Mouse (Mus musculus): Measurements from ENCODE around the gene Gm5901. TPM values are rescaled to one million over a fixed set of nuclear protein-coding genes. Genes with fewer than 3 reads are reported as not detected.
"Not testable (repeated sequence)": the region's sequence is repeated elsewhere in the genome, so short reads cannot be mapped to it uniquely, and the experiment has no call there.

Gm5901 gene
- not detected in 2 replicates for polyA plus RNA-seq (2016; fragmentation: Nextera tagmentation; extraction: Ambion mirVana)

DNA sequence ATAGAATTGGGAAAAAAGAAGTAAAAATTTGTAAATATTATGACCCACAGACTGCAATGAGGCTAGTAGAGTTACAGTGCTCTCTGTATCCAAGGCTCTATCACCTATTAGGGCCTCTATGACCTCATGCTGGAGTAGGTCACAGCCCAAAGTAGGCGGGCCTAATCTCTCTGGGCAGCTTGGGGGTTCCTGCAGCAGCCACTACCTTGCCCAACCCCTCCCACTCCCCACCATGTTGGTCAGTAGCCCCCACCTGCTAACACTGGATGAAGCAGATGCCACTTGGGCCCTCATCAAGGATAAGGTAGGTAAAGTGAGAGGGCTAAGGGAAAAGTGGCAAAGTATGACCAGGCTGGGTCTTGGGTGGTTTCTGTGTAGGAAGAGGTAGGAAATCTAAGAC is at the start of gene Gm5901:
TSS of gene Gm5901 (plus strand) at position 173 of the 400 bp plus-strand sequence.
- DNase-seq (ENCODE audit: low spot score), result no peak
- H3K9me3 ChIP-seq, result no peaks in the 10 kb centered on the region
- no peaks in the 10 kb centered on the region for H3K4me1 ChIP-seq
- WGBS, result 68% methylated on average over 1 of the region's 1 CpGs
- H3K36me3 ChIP-seq, result peaks cover 43% of the 10 kb centered on the region
- H3K27me3 ChIP-seq (ENCODE audit: insufficient read depth, poor library complexity, severe bottlenecking), result no peaks in the 10 kb centered on the region
- H3K27ac ChIP-seq, result no peak within 1 kb of the TSS
- no peak within 1 kb of the TSS for H3K4me3 ChIP-seq

DNA sequence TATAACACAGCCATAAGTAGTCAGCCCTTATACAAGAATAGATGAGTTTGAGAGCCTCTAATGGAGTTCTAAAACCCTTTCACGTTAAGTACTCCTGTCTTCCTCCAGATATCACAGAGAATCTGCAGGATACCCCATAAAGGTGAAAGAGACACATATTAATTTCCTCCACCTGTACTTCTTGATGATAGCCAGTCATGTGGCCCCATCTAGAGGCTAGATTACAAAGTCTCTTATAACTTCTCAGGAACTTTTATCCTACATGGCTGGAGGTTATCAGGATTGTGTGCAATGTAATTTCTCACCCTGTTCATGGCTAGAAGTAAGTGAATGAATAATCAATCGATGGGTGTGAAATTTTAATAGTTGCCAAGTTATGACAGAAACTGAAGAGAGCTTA is 49.5 kb upstream of the Gm5901 start:
- H3K4me3 ChIP-seq, result no peak overlapping the region
- DNase-seq (ENCODE audit: low spot score), result no peak
- no peak overlapping the region for H3K27ac ChIP-seq
- no peaks in the 10 kb centered on the region for H3K4me1 ChIP-seq
- H3K27me3 ChIP-seq (ENCODE audit: insufficient read depth, poor library complexity, severe bottlenecking), result no peaks in the 10 kb centered on the region
- WGBS, result 68% methylated on average over 2 of the region's 2 CpGs
- H3K36me3 ChIP-seq, result no peaks in the 10 kb centered on the region
- H3K9me3 ChIP-seq, result no peaks in the 10 kb centered on the region

DNA sequence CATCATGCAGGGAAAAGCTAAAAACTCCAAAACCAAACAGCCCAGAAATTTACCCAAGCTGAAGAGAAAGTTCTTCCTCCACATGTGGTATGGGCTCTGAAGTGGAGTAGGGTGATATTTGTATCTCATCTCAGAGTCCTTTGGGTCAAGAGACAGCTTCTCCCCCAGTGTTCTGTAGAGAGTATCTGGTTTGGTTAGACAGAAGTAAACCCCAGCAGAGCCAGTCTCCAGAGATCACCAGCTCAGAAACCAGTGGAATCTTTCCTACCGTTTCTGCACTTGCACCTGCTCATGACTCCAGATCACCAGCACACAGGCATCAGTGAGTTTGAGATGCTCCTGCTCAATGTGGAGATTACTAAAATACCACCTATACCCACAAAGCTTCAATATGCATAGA is 40.8 kb upstream of the Gm5901 start, which contains the start of gene Olfr690:
TSS of gene Olfr690 (minus strand) at position 101 of the 400 bp plus-strand sequence.
- no peaks in the 10 kb centered on the region for H3K36me3 ChIP-seq
- no peaks in the 10 kb centered on the region for H3K4me1 ChIP-seq
- H3K9me3 ChIP-seq, result no peaks in the 10 kb centered on the region
- DNase-seq (ENCODE audit: low spot score), result no peak
- no peak within 1 kb of the TSS for H3K4me3 ChIP-seq
- no peaks in the 10 kb centered on the region for H3K27me3 ChIP-seq (ENCODE audit: insufficient read depth, poor library complexity, severe bottlenecking)
- H3K27ac ChIP-seq, result no peak within 1 kb of the TSS
- 89% methylated on average over 1 of the region's 1 CpGs for WGBS

DNA sequence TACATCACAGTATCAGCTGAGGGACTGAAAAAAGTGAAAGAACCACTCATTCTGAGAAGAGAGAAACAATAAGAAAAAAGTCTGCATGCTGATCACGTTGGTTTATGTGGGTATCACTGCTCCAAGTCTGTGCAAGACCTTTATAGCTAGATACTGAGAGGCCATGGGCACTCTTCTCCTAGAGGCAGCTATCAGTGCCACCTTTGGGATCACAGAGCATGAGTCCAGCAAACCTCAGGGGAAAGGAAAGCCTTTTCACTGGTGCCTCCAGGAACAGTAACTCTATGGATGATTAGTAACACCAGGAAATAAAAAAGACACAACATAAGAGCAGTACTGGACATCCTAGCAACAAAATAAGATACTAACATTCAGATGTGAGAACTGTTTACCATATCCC is 32.7 kb upstream of the Gm5901 start, which contains the start of gene Olfr691:
TSS of gene Olfr691 (minus strand) at position 101 of the 400 bp plus-strand sequence.
- Histone ChIP-seq H3K4me1 (no peaks in the 10 kb centered on the region), H3K4me3 (no peak within 1 kb of the TSS), H3K9me3 (no peaks in the 10 kb centered on the region), H3K27me3 (ENCODE audit: insufficient read depth, poor library complexity, severe bottlenecking) (no peaks in the 10 kb centered on the region), H3K36me3 (no peaks in the 10 kb centered on the region), H3K27ac (no peak within 1 kb of the TSS)
- DNase-seq (ENCODE audit: low spot score), result no peak
- 47% methylated on average over 1 of the region's 1 CpGs for WGBS

DNA sequence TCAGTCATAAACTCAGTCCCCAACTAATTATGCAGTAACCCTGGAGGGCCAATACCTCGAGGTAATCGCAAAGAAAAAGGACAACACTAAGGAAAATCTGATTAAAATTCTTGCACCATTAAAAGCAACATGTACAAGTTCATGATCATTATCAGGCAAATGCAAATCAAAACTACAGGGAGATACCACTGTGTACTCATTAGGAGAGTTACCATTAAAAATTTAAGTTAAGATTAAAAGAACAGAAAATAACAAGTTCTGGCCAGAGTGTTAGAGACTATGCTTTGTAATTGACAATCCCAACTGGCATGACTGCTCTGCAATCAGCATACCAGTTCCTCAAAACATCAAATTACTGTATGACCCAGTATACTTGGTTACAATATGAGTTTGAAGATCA is 32.1 kb upstream of the Gm5901 start:
- H3K4me1 ChIP-seq, result no peaks in the 10 kb centered on the region
- H3K36me3 ChIP-seq, result no peaks in the 10 kb centered on the region
- H3K27me3 ChIP-seq (ENCODE audit: insufficient read depth, poor library complexity, severe bottlenecking), result no peaks in the 10 kb centered on the region
- H3K9me3 ChIP-seq, result no peaks in the 10 kb centered on the region
- no peak for DNase-seq (ENCODE audit: low spot score)
- 85% methylated on average over 2 of the region's 2 CpGs for WGBS
- no peak overlapping the region for H3K27ac ChIP-seq
- no peak overlapping the region for H3K4me3 ChIP-seq

DNA sequence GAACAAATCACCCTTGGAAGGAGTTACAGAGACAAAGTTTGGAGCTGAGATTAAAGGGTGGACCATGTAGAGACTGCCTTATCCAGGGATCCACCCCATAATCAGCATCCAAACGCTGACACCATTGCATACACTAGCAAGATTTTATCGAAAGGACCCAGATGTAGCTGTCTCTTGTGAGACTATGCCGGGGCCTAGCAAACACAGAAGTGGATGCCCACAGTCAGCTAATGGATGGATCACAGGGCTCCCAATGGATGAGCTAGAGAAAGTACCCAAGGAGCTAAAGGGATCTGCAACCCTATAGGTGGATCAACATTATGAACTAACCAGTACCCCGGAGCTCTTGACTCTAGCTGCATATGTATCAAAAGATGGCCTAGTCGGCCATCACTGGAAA is 18.8 kb upstream of the Gm5901 start:
- H3K27ac ChIP-seq; H3K4me1 ChIP-seq; H3K4me3 ChIP-seq; H3K27me3 ChIP-seq (ENCODE audit: insufficient read depth, poor library complexity, severe bottlenecking); H3K9me3 ChIP-seq; H3K36me3 ChIP-seq; DNase-seq (ENCODE audit: low spot score): not testable (repeated sequence)
- no CpG with 5 or more reads among the region's 5 CpGs for WGBS

DNA sequence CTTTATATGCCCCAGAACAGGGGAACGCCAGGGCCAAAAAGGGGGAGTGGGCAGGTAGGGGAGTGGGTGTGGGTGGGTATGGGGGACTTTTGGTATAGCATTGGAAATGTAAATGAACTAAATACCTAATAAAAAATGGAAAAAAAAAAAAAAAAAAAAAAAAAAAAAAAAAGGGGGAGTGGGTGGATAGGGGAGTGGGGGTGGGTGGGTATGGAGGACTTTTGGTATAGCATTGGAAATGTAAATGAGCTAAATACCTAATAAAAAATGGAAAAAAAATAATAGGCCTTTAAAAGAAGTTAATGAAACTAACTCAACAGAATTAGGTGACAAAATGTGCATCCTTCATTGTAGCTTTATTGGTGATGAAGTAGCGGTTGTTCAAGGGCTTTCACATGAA is 18.4 kb upstream of the Gm5901 start:
- H3K4me3 ChIP-seq; H3K4me1 ChIP-seq; H3K27ac ChIP-seq; DNase-seq (ENCODE audit: low spot score); H3K9me3 ChIP-seq; H3K27me3 ChIP-seq (ENCODE audit: insufficient read depth, poor library complexity, severe bottlenecking); H3K36me3 ChIP-seq: not testable (repeated sequence)
- WGBS, result 96% methylated on average over 1 of the region's 2 CpGs

DNA sequence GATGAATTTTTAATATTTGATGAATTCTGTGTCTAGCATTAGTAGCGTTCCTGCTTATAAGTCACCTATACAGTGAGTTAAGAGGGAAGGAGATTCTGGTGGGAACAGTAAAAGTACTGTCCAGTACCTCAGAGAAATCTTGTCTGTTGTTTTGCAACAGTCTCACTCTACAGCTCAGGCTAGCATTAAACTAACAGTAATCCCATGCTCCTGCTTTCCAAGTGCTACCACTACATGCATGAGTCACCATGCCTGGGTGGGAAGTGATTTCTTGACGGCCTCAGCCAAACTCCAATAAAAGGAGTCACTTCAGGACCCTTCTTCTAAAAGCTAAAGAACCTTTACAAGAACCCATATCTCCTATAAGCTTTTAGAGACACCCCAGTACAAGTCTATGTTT is 13.1 kb upstream of the Gm5901 start:
- Histone ChIP-seq H3K4me1 (no peaks in the 10 kb centered on the region), H3K27me3 (ENCODE audit: insufficient read depth, poor library complexity, severe bottlenecking) (no peaks in the 10 kb centered on the region), H3K9me3 (no peaks in the 10 kb centered on the region), H3K27ac (no peak overlapping the region), H3K4me3 (no peak overlapping the region), H3K36me3 (no peaks in the 10 kb centered on the region)
- DNase-seq (ENCODE audit: low spot score), result no peak
- 76% methylated on average over 2 of the region's 2 CpGs for WGBS

DNA sequence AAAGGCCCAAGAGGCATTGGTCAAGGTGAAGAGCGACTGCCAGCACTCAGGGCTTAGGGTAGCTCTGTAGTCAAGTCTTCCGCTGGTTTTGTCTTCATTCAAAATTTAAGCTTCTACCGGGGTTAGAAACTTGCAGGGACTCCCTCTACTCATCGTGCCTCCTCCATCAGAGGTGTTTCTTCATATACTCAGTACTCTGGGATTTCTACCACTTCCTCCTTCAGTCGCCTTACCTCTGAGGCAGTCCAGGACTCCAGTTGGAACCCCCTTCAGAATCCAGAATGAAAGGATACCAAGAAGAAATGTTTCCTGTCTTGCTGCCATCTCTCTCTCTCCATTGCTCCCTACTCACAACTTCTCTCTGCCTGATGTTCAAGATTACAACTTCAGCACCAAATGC is 7.6 kb upstream of the Gm5901 start:
- 79% methylated on average over 5 of the region's 5 CpGs for WGBS
- Histone ChIP-seq H3K4me3 (no peak overlapping the region), H3K36me3 (peaks cover 2% of the 10 kb centered on the region; the same call in 1 of the 2 replicates), H3K9me3 (no peaks in the 10 kb centered on the region), H3K4me1 (no peaks in the 10 kb centered on the region), H3K27ac (no peak overlapping the region), H3K27me3 (ENCODE audit: insufficient read depth, poor library complexity, severe bottlenecking) (no peaks in the 10 kb centered on the region)
- DNase-seq (ENCODE audit: low spot score), result no peak

DNA sequence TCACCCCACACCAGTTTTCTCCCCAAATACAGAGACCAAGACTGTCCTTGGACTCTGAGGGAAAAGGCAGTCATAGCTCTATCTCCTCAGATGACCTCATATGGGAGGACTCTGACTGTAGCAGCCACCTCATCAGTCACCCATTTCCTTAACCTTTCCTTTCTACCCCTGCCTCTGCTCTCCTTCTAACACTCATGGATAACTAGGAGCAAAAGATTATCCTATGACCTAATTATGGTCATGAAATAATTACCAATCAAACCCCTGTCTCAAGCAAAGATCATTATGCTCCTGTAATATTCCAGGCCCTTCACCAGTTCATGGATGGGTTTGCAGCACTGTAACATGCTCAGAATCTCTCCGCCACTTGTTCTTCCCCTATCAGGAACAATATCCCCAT is 6.9 kb upstream of the Gm5901 start, which contains the start of gene Olfr692:
TSS of gene Olfr692 (plus strand) at position 301 of the 400 bp plus-strand sequence.
- Histone ChIP-seq H3K9me3 (no peaks in the 10 kb centered on the region), H3K4me1 (no peaks in the 10 kb centered on the region), H3K36me3 (peaks cover 2% of the 10 kb centered on the region; the same call in 1 of the 2 replicates), H3K27ac (no peak within 1 kb of the TSS), H3K27me3 (ENCODE audit: insufficient read depth, poor library complexity, severe bottlenecking) (no peaks in the 10 kb centered on the region), H3K4me3 (no peak within 1 kb of the TSS)
- DNase-seq (ENCODE audit: low spot score), result no peak
- WGBS, result 93% methylated on average over 1 of the region's 1 CpGs

DNA sequence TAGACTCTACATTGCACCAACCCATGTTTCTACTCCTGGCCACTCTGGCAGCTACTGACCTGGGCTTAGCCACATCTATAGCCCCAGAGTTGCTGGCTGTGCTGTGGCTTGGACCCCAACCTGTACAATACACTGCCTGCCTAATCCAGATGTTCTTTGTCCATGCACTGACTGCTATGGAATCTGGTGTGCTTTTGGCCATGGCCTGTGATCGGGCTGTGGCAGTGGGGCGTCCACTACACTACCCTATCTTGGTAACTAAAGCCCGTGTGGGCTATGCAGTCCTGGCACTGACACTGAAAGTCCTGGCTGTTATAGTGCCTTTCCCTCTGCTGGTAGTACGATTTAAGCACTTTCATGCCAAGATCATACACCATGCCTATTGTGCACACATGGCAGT is 6.3 kb upstream of the Gm5901 start:
- H3K27me3 ChIP-seq (ENCODE audit: insufficient read depth, poor library complexity, severe bottlenecking), result no peaks in the 10 kb centered on the region

DNA sequence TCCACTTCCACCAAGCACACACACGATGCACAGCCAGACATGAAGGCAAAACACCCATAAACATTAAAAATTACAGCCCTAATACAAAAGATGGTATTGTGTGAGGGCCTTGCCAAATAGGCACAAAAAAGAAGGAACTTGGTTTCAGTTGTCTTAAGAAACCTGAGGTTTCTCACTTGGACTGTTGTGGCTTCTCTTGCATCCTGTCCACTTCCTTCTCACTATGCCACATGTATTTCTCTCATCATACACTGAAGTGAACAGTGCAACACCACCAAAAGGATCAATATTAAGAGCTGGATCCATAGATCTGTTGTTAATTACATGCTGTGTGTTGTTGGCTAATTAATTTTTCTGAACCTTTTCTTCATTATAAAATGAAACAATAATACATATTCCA is 1.9 kb upstream of the Gm5901 start:
- Histone ChIP-seq H3K4me1 (no peaks in the 10 kb centered on the region), H3K36me3 (peaks cover 23% of the 10 kb centered on the region), H3K27ac (no peak overlapping the region), H3K9me3 (no peaks in the 10 kb centered on the region), H3K4me3 (no peak overlapping the region), H3K27me3 (ENCODE audit: insufficient read depth, poor library complexity, severe bottlenecking) (no peaks in the 10 kb centered on the region)
- no peak for DNase-seq (ENCODE audit: low spot score)
- WGBS, result 92% methylated on average over 1 of the region's 1 CpGs

More for the DNA sequence above, 6.3 kb upstream of the Gm5901 start:
- Histone ChIP-seq H3K9me3 (no peaks in the 10 kb centered on the region), H3K4me3 (no peak overlapping the region), H3K4me1 (no peaks in the 10 kb centered on the region), H3K27ac (no peak overlapping the region), H3K36me3 (peaks cover 2% of the 10 kb centered on the region; the same call in 1 of the 2 replicates)
- no peak for DNase-seq (ENCODE audit: low spot score)
- whole genome bisulfite sequencing, result 82% methylated on average over 4 of the region's 4 CpGs

DNA sequence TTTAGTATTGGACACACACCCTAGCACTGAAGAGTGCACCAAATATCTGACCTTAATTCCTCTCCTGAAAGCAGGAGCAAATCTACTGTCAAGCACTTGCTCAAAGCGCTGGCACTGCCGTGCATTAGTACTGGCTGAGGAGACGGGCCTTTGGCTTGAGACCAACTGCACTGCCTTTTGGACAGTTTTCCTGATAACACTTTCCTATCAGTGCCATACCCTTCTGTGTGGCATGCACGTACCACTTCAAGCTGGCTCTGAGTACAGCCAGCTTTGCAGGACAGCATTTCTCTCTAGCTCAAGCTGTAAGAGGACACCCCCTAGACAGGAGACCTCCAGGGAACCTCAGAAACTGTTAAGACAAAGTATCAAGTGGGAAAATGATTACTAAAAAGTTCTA is 1.3 kb upstream of the Gm5901 start:
- Histone ChIP-seq H3K4me3 (no peak overlapping the region), H3K9me3 (no peaks in the 10 kb centered on the region), H3K27me3 (ENCODE audit: insufficient read depth, poor library complexity, severe bottlenecking) (no peaks in the 10 kb centered on the region), H3K36me3 (peaks cover 29% of the 10 kb centered on the region), H3K27ac (no peak overlapping the region), H3K4me1 (no peaks in the 10 kb centered on the region)
- DNase-seq (ENCODE audit: low spot score), result no peak
- WGBS, result 61% methylated on average over 4 of the region's 4 CpGs

DNA sequence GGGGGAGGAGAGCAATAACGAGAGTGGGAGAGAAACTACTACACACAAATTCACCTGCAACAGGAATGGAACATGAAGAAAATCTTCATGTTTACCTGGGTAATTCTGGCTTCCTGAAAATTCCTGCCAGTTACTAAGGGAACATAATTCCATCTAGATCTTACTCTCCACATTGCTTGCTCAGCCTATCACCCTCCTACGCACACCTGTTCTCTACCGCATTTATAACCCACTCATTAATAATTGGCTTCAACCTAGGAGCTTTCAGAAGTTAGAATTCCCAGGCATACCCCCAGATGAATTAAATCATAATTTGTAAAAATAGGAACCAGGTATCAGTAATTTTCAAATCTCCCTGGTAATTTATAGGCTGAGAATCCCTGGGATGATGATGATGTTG is 862 bp upstream of the Gm5901 start:
- H3K27ac ChIP-seq, result no peak overlapping the region

More for the DNA sequence above, 862 bp upstream of the Gm5901 start:
- Histone ChIP-seq H3K4me1 (no peaks in the 10 kb centered on the region), H3K36me3 (peaks cover 34% of the 10 kb centered on the region), H3K4me3 (no peak overlapping the region), H3K27me3 (ENCODE audit: insufficient read depth, poor library complexity, severe bottlenecking) (no peaks in the 10 kb centered on the region), H3K9me3 (no peaks in the 10 kb centered on the region)
- 96% methylated on average over 3 of the region's 3 CpGs for WGBS
- no peak for DNase-seq (ENCODE audit: low spot score)

Data from heart, embryonic 10.5 days (tissue).